Mouse (Mus musculus) liver, embryonic 14.5 days (tissue): ENCODE measurements at regions not wholly inside any gene's neighbourhood (a gene's known extent, or its start where the extent isn't known, plus 50 kb on each side); places are given as distances from the start of the nearest gene placed in this dataset.

Experiments used
- CTCF ChIP-seq: IDR thresholded peaks from 2 replicates; pipeline ENCODE4 v1.5.1; 2016; ENCODE audit warnings: antibody characterized with exemption, low read depth, control low read depth
- EP300 ChIP-seq: IDR thresholded peaks from 2 replicates; pipeline ENCODE4 v1.6.1; 2016; ENCODE audit warnings: antibody characterized with exemption, low read depth

DNA sequence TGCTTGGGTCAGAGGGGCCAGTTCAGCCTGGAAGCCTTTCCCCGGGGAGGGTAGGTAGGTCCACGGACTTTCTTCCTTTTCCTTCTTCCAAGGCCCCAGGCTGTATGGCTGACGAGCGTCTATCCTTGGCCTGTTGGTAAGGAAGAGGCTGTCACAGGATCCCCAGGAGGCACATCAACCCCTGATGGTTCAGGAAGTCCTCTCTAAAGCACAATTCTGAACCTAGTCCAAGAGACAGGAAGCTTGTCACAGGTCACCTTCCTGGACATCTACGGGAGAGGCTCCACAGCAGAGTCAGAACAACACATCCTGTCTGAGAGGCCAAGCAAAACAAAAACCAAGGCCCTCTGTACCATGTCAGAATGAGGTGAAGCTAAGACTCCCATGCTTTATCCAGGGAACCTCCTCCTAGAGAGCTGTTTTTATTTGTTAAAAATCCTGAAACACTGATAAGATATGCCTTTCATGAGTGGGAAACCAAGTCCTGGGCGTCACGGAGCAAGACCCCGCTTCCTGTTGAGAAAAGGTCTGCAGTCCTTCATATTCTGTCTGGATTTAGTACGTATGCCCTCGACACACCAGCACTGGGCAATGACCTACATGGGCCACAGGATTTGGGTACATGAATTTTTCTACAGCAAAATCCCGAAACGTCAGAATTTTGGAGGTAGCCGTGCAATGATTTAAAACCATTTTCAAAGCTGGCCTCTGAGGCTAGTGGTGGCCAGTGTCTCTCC, 52.0 kb upstream of the Snrk start:
- no peak for TF ChIP-seq EP300
- no peak for TF ChIP-seq CTCF
